Mouse (Mus musculus): Measurements from ENCODE around the gene Prl2b1. TPM values are rescaled to one million over a fixed set of nuclear protein-coding genes. Genes with fewer than 3 reads are reported as not detected.

Prl2b1 gene
- 0.34 TPM in 1 of 2 replicates, not detected in the other for polyA plus RNA-seq (2012; rRNA removed)

DNA sequence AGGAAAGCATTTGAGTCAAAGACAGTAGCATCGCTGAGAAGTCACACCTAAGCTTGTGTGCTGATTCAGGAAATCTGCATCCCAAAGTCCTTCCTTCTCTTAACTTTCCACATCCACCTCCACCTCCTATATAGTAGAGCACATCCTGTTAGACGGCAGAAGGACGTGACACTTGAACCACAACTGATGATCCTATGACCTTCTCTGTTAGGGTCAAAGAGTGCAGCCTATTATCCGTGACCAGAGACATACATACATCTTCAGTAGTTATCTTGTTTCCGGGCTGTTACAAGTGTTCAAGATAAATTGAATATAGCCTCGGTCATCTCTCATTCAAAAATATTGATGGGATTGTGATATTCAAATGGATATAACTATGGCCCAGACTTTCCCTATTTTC, at the start of gene Prl2b1:
Gene Prl2b1 (minus strand): TSS at position 101 of the 400 bp plus-strand sequence.

DNA sequence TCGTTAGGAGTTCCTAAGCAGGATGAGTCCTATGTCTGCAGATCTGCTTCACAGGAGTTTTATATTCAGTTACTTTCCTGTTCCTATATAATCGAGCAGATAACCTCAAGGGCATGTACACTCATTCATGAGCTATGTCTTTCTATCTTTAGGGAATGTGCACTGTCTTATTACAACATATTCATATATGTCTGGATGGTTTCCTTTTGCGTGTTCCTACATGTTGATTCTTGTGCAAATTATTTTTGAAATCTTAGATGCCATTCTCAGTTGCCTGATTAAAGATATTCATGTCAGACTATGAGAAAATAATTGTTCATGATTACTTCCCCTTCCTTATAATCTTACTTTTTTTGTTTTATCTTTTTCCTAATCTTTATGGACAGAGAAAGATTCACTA, 47.9 kb upstream of the Prl2b1 start, which contains the start of gene Prl8a6:
Gene Prl8a6 (minus strand): TSS at position 101 of the 400 bp plus-strand sequence.

DNA sequence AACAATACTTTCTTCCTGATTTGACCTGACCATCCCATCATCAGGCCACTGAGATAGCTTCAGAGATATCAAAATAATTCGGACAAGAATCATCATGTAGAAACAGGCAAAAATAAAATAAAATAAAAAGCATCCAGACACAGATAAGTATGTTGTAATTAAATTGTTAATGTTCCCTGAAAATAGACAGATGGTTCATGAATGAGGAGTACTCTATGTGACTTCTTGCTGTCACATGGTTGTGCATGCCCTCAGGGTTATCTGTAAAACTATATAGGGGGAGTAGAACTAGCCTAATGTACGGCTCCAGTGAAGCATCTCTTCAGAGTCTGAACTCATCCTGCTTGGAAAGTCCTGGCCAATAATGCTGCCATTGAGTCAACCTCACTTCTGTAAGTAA, 45.3 kb downstream of the Prl2b1 start, which contains the start of gene Prl8a2:
Gene Prl8a2 (plus strand): TSS at position 301 of the 400 bp plus-strand sequence.

Other genes with a start within 250 kb of the Prl2b1 start
- gene Prl3d3, start 234.1 kb downstream of the Prl2b1 start, polyA plus RNA-seq (2012; rRNA removed), result not detected in 2 replicates
- gene Prl3c1, start 194.2 kb downstream of the Prl2b1 start, polyA plus RNA-seq (2012; rRNA removed), result not detected in 2 replicates
- gene Prl3b1, start 149.0 kb downstream of the Prl2b1 start, polyA plus RNA-seq (2012; rRNA removed), result 0.65 and 2.2 TPM in 2 replicates
- gene Prl3a1, start 131.4 kb downstream of the Prl2b1 start, polyA plus RNA-seq (2012; rRNA removed), result not detected in 2 replicates
- gene Prl6a1, start 78.2 kb downstream of the Prl2b1 start, polyA plus RNA-seq (2012; rRNA removed), result not detected in 2 replicates
- 1.0 TPM in 1 of 2 replicates, not detected in the other for gene Prl8a2, start 45.2 kb downstream of the Prl2b1 start, polyA plus RNA-seq (2012; rRNA removed)
- gene Prl8a6, start 47.8 kb upstream of the Prl2b1 start, polyA plus RNA-seq (2012; rRNA removed), result 0.11 TPM in 1 of 2 replicates, not detected in the other
- 0.20 TPM in 1 of 2 replicates, not detected in the other for gene Prl8a8, start 122.4 kb upstream of the Prl2b1 start, polyA plus RNA-seq (2012; rRNA removed)
- 0.58 TPM in 1 of 2 replicates, not detected in the other for gene Prl8a9, start 173.8 kb upstream of the Prl2b1 start, polyA plus RNA-seq (2012; rRNA removed)
- gene Prl8a1, start 191.3 kb upstream of the Prl2b1 start, polyA plus RNA-seq (2012; rRNA removed), result not detected in 2 replicates
- not detected in 2 replicates for gene Prl7b1, start 219.7 kb upstream of the Prl2b1 start, polyA plus RNA-seq (2012; rRNA removed)